In genomic region chr5:121378678-121379256, GRCm38 (mm10) we compare ENCODE assay signal across 13 mouse cellular contexts.
"Had no signal": no experiment of that assay in that cellular context is flagged by ENCODE, and none has a peak within 500 bp of the region (broad histone marks: within the 10 kb centered on the region; RNA-seq: fewer than 3 reads in every experiment).

No protein-coding gene starts in this region.

- H3K4me2 ChIP-seq: intestine, embryonic 15.5 days; limb, embryonic 12.5 days; liver, embryonic 15.5 days; lung, embryonic 14.5 days; midbrain, embryonic 13.5 days had no signal

- H3K4me3 ChIP-seq: intestine, embryonic 15.5 days; layer of hippocampus, adult 2 months; limb, embryonic 12.5 days; liver, embryonic 15.5 days; midbrain, embryonic 13.5 days had no signal

- ATAC-seq: intestine, embryonic 15.5 days; midbrain, embryonic 13.5 days had no signal

- H3K9ac ChIP-seq: intestine, embryonic 15.5 days; limb, embryonic 12.5 days; liver, embryonic 15.5 days; lung, embryonic 14.5 days; midbrain, embryonic 13.5 days had no signal

- DNase-seq: kidney, adult 18-20 months; kidney, postnatal 10 days; kidney, postnatal 4 days; liver; lung, embryonic 14.5 days; thymus, adult 2 months; thymus, postnatal 25 days had no signal

- H3K27me3 ChIP-seq: intestine, embryonic 15.5 days; limb, embryonic 12.5 days; liver, embryonic 15.5 days; midbrain, embryonic 13.5 days had no signal

- H3K9me3 ChIP-seq: intestine, embryonic 15.5 days; liver, embryonic 15.5 days had no signal

- H3K27ac ChIP-seq: intestine, embryonic 15.5 days; limb, embryonic 12.5 days; liver, embryonic 15.5 days; midbrain, embryonic 13.5 days; stomach, postnatal 0 days had no signal
